In the genomic region with DNA sequence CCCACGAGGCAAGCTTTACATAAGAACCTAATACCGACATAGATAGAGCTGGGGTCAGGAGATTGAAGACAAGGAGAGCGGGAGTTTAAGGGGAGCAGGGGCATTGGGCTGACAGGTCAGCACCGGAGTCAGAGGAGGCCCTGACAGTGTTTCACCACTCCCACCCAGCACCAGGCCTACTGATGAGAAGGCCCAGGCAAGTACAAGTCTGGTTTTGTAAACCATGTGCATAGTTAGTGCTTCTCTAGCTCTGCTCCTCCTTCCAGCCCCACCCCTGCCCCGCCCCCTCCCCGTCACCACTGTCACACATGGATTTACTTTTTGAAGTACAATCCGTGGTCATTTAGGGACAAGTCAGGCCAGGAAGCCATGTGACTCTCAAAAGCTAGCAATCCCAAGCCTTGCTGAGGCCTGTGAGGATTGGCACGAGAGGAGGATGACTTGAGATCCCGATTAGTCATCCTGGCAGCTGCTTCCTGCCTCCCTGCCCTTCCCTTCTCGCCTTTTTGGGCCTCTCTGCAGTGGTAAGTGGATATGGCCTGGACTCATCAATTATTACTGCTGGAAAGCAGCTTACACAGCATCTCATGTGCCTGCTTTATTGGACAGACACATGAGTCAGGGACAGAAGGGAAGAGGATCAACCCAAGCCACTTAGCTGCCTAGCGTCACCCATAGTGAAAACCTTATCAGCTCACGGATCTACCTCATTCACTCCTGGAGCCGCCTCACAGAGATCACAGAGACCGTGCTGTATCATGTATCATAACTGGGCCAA, we compare ENCODE assay signal across 8 mouse cellular contexts. TPM values are rescaled to one million over a fixed set of nuclear protein-coding genes. Genes with fewer than 3 reads are reported as not detected.
DNase-seq lines count a peak whose midpoint lies in the region; ATAC-seq and TF ChIP-seq lines count a peak whose summit lies in the region.

No protein-coding gene starts in this region.

- peak overlapping the region; percentile 44 for H3K27ac ChIP-seq in small intestine, adult 2 months (ENCODE audit: insufficient read depth, low read depth, low read length)

- POLR2A ChIA-PET in Patski (lab: Charles Lee) = interaction anchor here (1.0 to 1.1 kb wide), 3 partner anchors 35 to 42 kb away, joined by 3 to 5 read pairs (median 3); no protein-coding TSS in a partner anchor

- no peak for TF ChIP-seq POLR2A in small intestine, adult 2 months (IDR thresholded peaks at IDR 0.05; ENCODE audit: low read depth, low read length)

- intact Hi-C loops in gastrocnemius, postnatal 14 days (cut with DNase I; ENCODE audit: low total_unique reads) = no loop called here
- intact Hi-C loops in left cerebral cortex, postnatal 4 days (cut with DNase I) = no loop called here

- no peaks in the 10 kb centered on the region for H3K36me3 ChIP-seq in small intestine, adult 2 months (ENCODE audit: control insufficient read depth, insufficient read depth, low read length)

- peaks cover 2% of the 10 kb centered on the region; the same call in 1 of the 2 replicates for H3K4me1 ChIP-seq in small intestine, adult 2 months (ENCODE audit: control insufficient read depth, insufficient read depth, insufficient read length, low read length)

- DNase-seq in 3134 (ENCODE audit: extremely low read depth, insufficient read length, low spot score) (peak; percentile 83), Patski (ENCODE audit: low read depth, low spot score) (no peak)
- peak; percentile 81 for DNase-seq in gastrocnemius, postnatal 14 days
- DNase-seq in kidney, postnatal 10 days = peak; percentile 56
- DNase-seq in left cerebral cortex, postnatal 4 days = no peak
- no peak for DNase-seq in spleen, adult 18-20 months

- peak; percentile 77 for ATAC-seq in Patski
- no peak for ATAC-seq in cerebellum, adult (ENCODE audit: insufficient number of reproducible peaks, low FRiP score, low TSS enrichment)

- no peak overlapping the region for H3K4me3 ChIP-seq in small intestine, adult 2 months (ENCODE audit: low read depth, low read length)

- 62% methylated on average over 14 of the region's 14 CpGs for WGBS in small intestine, adult 2 months

- H3K27me3 ChIP-seq in Patski = no peaks in the 10 kb centered on the region
- H3K27me3 ChIP-seq in small intestine, adult 2 months (ENCODE audit: control insufficient read depth, insufficient read depth, low read length) = no peaks in the 10 kb centered on the region

- TF ChIP-seq CTCF in Patski (IDR thresholded peaks at IDR 0.05) = no peak
- no peak for TF ChIP-seq CTCF in small intestine, adult 2 months (IDR thresholded peaks at IDR 0.05; ENCODE audit: extremely low read depth, insufficient read length, insufficient replicate concordance, low read depth, low read length)

- CTCF ChIA-PET in Patski (lab: Charles Lee) = interaction anchor here (0.9 kb wide), 1 partner anchor 10 kb away, joined by 3 read pairs; no protein-coding TSS in a partner anchor

- in situ Hi-C loops in Patski (cut with MboI; ENCODE audit: low pct_unique_long_range_greater_than_20kb) = no loop called here

RNA-seq across cellular contexts. Expression of a gene that starts 34.1 kb away (rescaled TPM):
- 181 TPM for polyA plus RNA-seq in Patski (2021)
- total RNA-seq in gastrocnemius, postnatal 14 days (2021) = 100 to 1,000 TPM; 202 to 277 TPM
- 19.5 and 20.1 TPM in 2 replicates for polyA plus RNA-seq in small intestine, adult 2 months (2012; rRNA removed)
- 100 to 1,000 TPM; 184 to 193 TPM for total RNA-seq in left cerebral cortex, postnatal 4 days (2021)

RNA-seq across cellular contexts. Expression of a gene that starts 48.1 kb away (rescaled TPM):
- polyA plus RNA-seq in Patski (2021) = 0.26 TPM
- under 1 TPM; 0.78 to 0.98 TPM for total RNA-seq in gastrocnemius, postnatal 14 days (2021)
- polyA plus RNA-seq in small intestine, adult 2 months (2012; rRNA removed) = 9.9 and 22.2 TPM in 2 replicates
- total RNA-seq in left cerebral cortex, postnatal 4 days (2021) = under 1 TPM; 0.36 to 0.68 TPM

RNA-seq across cellular contexts. Expression of a gene that starts 59.3 kb away (rescaled TPM):
- polyA plus RNA-seq in Patski (2021) = 36.3 TPM
- 10 to 100 TPM; 15.0 to 15.5 TPM for total RNA-seq in gastrocnemius, postnatal 14 days (2021)
- polyA plus RNA-seq in small intestine, adult 2 months (2012; rRNA removed) = 5.6 and 6.1 TPM in 2 replicates
- 10 to 100 TPM; 18.6 to 21.1 TPM for total RNA-seq in left cerebral cortex, postnatal 4 days (2021)

Comparison
In these comparisons a context has a peak if more than half of its experiments do, and no peak if none do; other contexts are left out.
1. DNase-seq: peak in 3134 (single experiment), gastrocnemius, postnatal 14 days (single experiment) and kidney, postnatal 10 days (single experiment); none in Patski (single experiment), left cerebral cortex, postnatal 4 days (single experiment) and spleen, adult 18-20 months (0 of 2).